Mouse (Mus musculus): ENCODE measurements around the gene Tinagl1.

Gene Tinagl1

GRCm38 (mm10) chr4:130141786-130142185, 33.1 kb downstream of the Tinagl1 start:
- in situ Hi-C loops (cut with MboI, MseI) = no loop called here

- in situ Hi-C loops (cut with MboI, MseI) = no loop called here
These were observed 33.9 kb downstream of the Tinagl1 start for GRCm38 (mm10) chr4:130140992-130141402.

- in situ Hi-C loops (cut with MboI, MseI) = no loop called here
These were observed 35.8 kb downstream of the Tinagl1 start, which contains the start of gene Hcrtr1 for GRCm38 (mm10) chr4:130139214-130139492. Hcrtr1 (minus strand) TSS chr4:130139359.

GRCm38 (mm10) chr4:130138441-130139213, 36.3 kb downstream of the Tinagl1 start:
- in situ Hi-C loops (cut with MboI, MseI) = no loop called here

GRCm38 (mm10) chr4:130133399-130133798, 41.5 kb downstream of the Tinagl1 start:
- in situ Hi-C loops (cut with MboI, MseI) = no loop called here

GRCm38 (mm10) chr4:130131448-130132105, 43.3 kb downstream of the Tinagl1 start:
- in situ Hi-C loops (cut with MboI, MseI) = no loop called here

GRCm38 (mm10) chr4:130130641-130131350, 44.1 kb downstream of the Tinagl1 start:
- in situ Hi-C loops (cut with MboI, MseI) = no loop called here

GRCm38 (mm10) chr4:130130082-130130481, 44.8 kb downstream of the Tinagl1 start:
- in situ Hi-C loops (cut with MboI, MseI) = no loop called here

GRCm38 (mm10) chr4:130128907-130129306, 46.0 kb downstream of the Tinagl1 start:
- in situ Hi-C loops (cut with MboI, MseI) = no loop called here

- in situ Hi-C loops (cut with MboI, MseI) = no loop called here
These were observed 49.0 kb downstream of the Tinagl1 start for GRCm38 (mm10) chr4:130125935-130126334.

- in situ Hi-C loops (cut with MboI, MseI) = no loop called here
These were observed 49.8 kb downstream of the Tinagl1 start for GRCm38 (mm10) chr4:130125164-130125563.

- in situ Hi-C loops (cut with MboI, MseI) = no loop called here
These were observed 50.8 kb downstream of the Tinagl1 start for GRCm38 (mm10) chr4:130124110-130124509.

- in situ Hi-C loops (cut with MboI, MseI) = no loop called here
These were observed 51.9 kb downstream of the Tinagl1 start for GRCm38 (mm10) chr4:130123020-130123419.

GRCm38 (mm10) chr4:130121560-130121959, 53.4 kb downstream of the Tinagl1 start:
- in situ Hi-C loops (cut with MboI, MseI) = no loop called here

GRCm38 (mm10) chr4:130120752-130121151, 54.2 kb downstream of the Tinagl1 start:
- in situ Hi-C loops (cut with MboI, MseI) = no loop called here

All from T-helper 17 cell (primary cell).